Mouse (Mus musculus): ENCODE data around the gene Ffar2. TPM values are rescaled to one million over a fixed set of nuclear protein-coding genes. Genes with fewer than 3 reads are reported as not detected.

The Ffar2 gene
- total RNA-seq, 2 experiments from 2014 or later: 6.5 to 26.4 TPM

DNA sequence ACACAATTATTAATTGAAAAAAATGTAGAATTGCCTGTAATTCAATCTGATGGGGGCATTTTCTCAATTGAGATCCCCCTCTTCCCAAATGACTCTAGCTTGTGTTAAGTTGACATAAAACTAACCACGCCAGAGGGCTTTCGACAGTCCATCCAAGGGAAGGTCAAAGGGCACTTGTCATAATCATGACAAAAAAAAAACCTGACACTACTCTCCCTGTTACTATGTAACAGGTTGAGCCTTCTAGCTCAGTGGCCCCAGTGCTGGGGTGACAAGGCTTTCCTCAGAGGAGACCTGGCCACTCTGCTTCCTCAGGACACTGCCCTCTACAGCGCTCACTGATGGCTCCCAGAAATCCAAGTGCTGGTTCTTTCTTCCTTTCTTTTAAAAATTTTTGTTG, 731 bp upstream of the Ffar2 start:
- ATAC-seq (replicated peaks; ENCODE audit: poor library complexity, severe bottlenecking): no peak

DNA sequence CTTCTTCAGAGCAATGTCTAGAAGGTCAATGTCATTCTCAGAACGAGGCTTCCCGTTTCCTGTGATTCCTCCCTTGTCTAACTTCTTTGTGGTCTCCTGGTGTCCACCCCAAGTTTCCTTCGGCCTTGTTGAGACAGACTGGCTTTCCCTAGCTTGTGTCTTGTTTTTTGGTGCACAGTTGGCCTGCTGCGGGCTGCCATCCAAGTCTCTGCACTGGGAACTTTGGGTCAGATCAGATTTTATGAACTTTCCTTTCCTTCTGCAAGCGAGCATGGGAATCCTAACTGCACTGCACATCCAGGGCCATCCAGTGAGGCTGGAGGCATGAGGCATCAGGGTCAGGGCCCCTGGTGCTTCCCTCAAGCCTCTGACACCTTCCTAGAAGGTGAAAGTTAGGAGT, 2.0 kb downstream of the Ffar2 start:
- no peak; the same call in 1 of the 2 replicates for ATAC-seq (replicated peaks; ENCODE audit: poor library complexity, severe bottlenecking)

DNA sequence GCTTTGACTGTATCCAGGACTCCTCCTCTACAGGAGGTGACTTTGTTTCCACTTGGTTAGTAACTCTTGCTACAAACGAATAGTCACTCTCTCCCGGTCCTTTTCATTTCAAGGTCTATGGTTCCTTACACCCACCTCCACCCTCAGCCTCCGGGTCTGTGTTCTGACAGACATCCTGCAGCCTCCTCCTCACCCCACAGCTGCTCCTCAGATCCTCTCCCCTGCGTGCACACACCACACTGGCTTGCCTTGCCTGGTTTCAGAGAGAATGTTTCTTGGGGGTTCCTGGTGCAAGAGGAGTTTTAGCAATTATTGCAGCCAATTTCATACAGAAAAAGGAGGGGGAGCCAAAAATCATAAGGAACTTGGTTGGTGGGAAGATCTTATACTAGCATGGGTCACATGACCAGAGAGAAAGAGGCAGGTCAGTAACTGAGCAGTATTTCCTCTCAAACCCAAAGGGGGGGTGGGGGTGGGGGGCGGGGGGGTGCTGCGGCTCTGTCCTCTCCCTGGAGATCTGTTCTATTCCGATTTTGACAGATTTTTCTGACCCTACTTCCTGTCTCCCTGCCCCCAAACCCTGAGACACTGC, 2.6 kb downstream of the Ffar2 start:
- peak; percentile 57 for ATAC-seq (replicated peaks; ENCODE audit: poor library complexity, severe bottlenecking)

DNA sequence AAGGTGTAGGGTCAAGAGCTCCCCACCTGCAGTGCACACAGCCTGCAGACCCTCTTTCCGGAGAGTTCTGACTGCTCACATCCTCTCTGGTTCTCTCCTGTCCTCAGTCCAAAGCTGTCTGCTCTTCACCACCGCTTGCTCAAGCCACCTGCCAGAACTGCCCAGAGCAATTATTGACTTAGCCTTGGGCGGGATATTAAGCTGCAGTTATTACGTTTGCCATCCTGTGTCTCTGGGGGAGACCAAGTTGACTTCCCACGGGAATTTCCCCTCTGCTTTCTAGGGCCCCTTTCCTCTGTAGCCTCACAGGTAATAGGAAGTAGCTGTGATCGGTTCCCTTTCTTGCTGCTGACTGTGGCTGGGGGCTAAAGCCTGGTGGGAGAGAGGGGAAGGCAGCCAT, 3.4 kb downstream of the Ffar2 start:
- peak; percentile 10; the same call in 1 of the 2 replicates for ATAC-seq (replicated peaks; ENCODE audit: poor library complexity, severe bottlenecking)

DNA sequence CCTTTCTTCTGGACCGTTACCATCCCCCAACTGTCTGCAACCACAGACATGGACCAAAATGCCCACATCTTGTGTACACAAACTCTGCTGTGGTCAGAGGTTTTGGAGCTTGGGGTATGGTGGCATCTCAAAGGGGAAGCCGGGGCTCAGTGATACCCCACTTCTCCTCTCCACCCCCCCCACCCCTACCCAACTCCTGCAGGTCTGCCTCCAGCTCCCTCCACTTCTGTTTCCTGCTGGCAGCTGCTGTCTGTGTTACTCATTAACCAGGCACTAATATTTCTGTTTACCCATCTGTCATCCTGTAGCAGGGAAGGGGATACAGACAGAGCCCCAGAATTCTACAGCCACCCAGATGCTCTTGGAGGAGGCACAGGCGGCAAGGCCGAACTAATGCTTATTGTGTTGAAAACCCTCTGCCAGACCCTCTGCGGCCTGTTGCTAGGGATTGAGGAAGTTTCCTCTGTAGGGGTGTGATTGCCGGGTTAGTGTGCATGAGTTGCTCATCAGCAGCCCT, 11.2 kb downstream of the Ffar2 start:
- peak; percentile 81 for ATAC-seq (replicated peaks; ENCODE audit: poor library complexity, severe bottlenecking)

DNA sequence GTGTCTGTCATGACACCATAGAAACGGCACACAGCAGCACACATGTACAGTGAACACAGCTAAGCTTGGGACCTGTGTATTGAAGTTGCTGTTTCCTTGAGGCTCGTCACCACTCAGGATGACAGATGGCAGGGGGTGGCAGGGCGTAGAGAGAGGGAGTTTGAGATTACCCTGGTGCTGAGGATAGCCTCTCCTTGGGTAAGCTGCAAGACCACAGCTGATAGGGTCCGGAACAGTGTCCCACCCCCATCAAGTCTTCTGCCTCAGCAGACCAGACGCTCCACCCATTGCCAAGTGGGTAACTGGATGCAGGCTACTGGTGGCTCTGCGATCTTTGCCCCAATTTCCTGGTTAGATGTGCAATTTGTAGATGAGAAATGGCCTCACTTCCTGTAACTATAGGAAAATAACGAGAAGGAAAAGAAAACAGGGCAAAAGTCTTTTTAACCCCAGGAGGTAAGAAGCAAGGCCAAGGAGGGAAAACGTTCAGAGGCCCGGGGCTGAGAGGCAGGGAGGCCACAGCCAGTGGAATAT, 11.8 kb downstream of the Ffar2 start:
- ATAC-seq (replicated peaks; ENCODE audit: poor library complexity, severe bottlenecking): peak; percentile 75

DNA sequence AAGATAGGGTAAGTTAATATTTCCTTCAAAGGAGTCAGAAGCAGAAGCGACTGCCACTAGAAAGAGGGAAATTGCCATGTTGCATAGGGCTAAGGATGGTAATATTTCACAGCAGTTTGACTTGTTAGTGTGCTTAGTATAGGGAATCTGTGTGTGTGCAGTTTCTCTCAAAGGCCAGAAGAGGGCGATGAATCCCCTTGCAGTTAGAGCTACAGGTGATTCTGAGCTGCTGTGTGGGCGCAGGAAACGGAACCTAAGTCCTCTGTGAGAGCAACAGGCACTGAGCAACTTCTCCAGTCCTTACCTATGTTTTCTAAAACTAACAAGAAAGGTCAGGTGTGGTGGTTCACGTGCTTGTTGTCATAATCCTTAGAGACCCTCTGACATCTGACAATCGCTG, 13.3 kb downstream of the Ffar2 start:
- ATAC-seq (replicated peaks; ENCODE audit: poor library complexity, severe bottlenecking): no peak

DNA sequence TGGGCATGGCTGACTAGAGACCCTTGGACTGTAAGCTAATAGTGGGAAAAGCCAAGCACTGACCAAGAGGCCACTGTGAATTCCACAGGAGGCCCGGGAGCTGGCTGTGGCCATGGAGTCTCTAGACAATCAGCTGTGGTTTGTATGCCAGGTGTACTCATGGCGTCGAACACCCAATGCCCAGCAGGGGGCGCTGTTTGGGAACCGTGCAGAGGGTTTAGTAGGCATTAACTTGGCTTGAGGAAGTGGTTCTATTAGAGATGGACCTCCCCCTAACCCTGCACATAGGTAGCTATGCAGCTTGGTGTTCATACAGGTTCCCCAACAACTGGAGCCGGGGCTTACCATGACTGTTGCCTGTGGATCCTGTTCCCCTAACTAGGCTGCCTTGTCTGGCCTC, 17.7 kb downstream of the Ffar2 start:
- ATAC-seq (replicated peaks; ENCODE audit: poor library complexity, severe bottlenecking): peak; percentile 84

DNA sequence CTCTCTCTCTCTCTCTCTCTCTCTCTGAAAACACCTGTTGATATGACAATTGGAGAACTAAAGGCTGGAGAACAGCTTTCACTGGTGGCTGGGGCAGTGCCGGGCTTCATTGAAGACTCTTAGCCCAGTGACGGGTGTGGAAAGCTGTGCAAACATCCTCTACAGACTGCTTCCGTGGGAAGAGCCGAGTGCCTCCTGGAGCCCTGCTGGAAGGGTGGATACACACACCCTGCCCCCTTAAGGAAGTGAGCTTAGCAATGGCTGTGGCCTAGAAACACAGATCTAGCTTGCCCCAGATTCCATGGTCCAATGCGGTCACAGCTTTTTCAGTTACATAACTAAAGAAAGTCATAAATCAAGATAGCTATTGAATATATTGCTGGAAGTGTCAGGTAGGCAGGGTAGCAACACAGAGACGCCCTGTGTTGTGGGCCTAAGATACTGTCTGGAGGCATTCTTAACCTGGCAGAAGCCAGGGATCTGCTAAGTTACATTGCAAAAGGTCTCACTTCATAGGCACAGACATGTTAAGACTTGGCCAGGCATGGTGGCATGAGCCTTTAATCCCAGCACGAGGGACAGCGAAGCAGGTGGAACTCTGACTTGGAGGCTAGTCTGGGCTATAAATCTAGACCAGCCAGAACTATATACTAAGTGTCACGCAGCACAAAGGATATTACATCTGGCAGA, 19.4 kb downstream of the Ffar2 start:
- no peak for ATAC-seq (replicated peaks; ENCODE audit: poor library complexity, severe bottlenecking)

DNA sequence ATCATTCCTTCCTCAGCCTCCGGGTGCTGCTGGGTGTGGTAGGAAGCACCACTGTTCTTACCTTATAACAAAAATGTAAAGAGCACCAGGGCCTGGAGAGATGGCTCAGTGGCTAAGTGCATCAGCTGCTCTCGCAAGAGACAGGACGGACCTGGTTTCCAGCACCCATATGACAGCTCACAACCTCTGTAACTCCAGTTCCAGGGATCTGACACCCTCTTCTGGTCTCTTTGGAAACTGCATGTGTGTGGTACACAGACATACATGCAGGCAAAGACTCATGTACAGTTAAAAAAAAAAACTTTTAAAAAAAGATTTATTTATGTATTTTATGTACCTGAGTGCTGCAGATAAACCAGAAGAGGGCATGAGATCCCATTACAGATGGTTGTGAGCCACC, 20.3 kb downstream of the Ffar2 start:
- no peak for ATAC-seq (replicated peaks; ENCODE audit: poor library complexity, severe bottlenecking)

DNA sequence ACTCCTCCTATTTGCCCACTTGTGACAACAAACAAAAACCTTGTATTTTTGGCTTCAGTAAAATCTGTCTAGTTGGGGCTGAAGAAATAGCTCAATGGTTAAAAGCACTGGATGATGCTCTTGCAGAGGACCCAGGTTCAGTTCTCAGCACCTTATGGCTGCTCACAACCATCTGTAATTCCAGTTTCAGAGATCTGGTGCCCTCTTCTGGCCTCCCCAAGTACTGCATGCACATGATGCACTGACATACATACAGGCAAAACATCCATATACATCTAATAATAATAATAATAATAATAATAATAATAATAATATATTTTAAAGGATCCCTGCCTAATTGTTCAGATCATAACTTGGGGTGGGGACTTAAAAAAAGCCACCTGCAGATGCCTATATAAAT, 22.9 kb downstream of the Ffar2 start:
- ATAC-seq (replicated peaks; ENCODE audit: poor library complexity, severe bottlenecking): no peak

DNA sequence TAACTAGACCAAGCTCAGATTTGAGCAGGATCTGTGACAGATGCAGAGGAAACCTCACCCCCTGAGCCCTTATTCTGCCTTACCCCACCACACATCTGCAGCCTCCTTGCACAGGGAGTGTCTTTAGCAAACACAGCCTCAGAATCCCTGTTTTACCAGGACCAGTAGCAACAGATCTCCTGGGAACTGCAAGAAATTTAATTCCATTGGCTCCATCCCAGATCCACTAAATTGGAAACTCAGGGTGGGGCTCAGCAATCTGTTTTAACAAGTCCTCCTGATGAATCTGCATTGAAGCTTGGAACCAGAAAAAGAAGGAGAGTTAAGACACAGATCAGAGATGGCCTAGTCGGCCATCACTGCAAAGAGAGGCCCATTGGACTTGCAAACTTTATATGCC, 26.8 kb downstream of the Ffar2 start:
- ATAC-seq (replicated peaks; ENCODE audit: poor library complexity, severe bottlenecking): no peak

DNA sequence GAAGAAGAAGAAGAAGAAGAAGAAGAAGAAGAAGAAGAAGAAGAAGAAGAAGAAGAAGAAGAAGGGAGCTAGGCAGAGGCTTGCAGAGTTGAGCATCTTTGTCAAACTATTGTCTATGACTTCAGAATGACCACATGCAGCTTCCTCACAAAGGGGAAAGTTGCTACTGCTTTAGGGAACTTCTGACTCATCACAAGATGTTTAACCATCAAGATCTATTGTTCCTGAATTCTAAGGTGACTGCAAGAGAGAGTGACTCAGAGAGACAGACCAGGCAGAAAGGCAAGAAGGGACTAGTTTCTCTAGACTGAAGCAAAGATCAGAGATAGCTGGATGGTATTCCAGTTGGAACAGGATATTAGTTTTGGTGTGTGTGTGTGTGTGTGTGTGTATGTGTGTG, 28.7 kb downstream of the Ffar2 start:
- peak; percentile 93 for ATAC-seq (replicated peaks; ENCODE audit: poor library complexity, severe bottlenecking)

DNA sequence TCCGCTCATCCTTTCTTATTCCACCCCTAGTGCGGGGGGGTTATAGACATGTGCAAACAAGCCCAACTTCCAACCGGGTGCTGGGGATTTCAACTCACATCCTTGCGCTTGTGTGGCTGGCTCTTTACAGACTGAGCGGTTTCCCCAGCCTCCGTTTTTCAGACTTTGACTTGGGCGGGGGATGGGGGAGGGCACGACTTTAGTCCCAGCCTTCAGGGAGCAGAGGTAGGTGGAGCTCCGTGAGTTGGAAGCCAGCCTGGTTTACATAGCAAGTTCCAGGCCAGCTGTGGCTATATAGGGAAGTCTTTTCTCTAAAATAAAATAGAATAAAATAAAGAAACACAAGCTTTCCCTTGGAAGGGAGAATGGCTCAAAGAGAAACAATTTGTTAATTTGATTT, 31.7 kb downstream of the Ffar2 start:
- ATAC-seq (replicated peaks; ENCODE audit: poor library complexity, severe bottlenecking): no peak

DNA sequence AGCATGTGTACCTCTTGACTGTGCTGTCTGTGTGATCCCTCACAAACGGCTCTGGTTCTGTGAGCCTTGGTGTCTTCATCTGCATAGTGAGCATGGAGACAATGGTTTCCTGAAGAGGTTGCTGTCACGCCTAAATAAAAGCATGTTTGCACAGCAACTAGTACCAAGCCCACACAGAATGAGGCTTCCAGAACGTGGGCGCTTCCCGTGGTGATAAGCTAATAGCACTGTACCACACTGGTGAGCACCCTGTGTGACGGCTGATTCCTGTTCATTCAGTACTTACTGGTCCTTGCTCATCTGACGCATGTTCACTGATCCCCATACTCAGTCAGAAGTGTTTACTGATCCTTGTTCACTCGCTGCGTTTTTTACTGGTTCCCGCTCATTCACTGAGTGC, 33.4 kb downstream of the Ffar2 start:
- no peak for ATAC-seq (replicated peaks; ENCODE audit: poor library complexity, severe bottlenecking)

DNA sequence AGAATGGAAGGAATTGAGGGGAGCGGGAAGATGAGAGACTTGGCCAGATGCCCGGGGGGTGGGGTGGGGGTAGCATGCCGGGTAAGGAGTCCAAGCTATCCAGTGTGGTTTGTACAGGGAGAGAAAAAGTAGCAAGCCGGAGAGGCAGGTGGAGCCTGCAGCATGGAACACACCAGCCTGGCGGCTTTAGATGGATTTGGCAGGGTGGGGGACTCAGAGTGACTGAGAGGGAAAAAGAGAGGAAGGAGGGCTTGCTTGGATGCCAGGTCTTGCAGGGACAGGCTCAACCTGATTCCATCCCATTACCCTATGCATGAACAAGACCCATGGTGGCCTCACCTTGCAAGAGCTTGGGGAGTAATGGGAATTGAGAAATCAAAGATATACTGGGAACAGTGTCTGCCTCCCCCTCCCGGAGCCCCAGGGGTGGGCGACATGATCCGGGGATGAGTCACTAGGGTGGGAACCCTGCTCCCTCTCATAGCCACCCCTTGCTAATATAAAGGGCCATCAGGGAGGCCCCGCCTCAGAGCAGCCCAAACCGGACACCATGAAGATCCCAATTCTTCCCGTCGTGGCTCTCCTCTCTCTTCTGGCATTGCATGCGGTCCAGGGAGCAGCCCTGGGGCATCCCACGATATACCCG, 36.1 kb downstream of the Ffar2 start, which contains the start of gene Krtdap:
Gene Krtdap (plus strand): TSS at position 520 of the 646 bp plus-strand sequence.
- no peak for ATAC-seq (replicated peaks; ENCODE audit: poor library complexity, severe bottlenecking)

DNA sequence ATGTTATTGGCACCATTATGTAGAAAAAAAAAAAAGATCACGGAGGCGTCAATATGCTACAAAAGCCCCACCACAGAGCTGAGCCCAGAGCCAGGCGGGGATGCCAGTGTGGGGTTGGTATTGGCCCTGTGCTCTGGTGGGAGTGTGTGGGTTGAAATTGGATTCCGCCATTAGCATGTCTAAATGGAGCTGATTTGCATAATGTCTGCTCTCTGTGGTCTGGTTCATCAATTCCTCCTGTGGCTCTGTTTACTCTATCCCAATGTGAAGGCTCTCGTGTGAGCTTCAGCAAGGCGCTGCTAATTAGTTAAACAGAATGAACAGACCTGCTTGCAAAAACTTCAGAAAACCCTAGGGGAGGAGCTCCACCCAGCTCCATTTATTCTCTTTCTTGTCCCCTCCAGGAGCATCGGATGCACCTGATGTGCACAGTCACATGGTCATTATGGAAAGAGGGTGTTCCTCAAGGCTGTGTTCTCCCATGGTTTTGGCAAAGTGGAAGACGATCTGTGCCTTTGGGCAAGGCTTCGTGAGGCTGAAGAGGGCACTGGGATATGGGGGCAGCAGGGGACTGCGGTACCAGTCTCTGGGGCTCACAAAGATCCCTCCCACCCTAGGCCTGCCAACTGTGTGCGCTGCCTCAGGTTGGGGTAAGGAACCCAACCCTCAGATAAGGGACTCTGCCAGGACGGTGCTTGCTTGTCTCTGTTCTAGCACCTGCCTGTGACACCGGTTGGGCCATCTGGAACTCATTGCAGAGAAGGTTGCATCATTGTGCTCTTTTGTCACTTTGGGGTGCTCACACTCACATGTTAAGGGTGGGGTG, 37.6 kb downstream of the Ffar2 start:
- 0 out of 2 replicates have a peak, but pooled peaks have one; percentile 41 for ATAC-seq (replicated peaks; ENCODE audit: poor library complexity, severe bottlenecking)

DNA sequence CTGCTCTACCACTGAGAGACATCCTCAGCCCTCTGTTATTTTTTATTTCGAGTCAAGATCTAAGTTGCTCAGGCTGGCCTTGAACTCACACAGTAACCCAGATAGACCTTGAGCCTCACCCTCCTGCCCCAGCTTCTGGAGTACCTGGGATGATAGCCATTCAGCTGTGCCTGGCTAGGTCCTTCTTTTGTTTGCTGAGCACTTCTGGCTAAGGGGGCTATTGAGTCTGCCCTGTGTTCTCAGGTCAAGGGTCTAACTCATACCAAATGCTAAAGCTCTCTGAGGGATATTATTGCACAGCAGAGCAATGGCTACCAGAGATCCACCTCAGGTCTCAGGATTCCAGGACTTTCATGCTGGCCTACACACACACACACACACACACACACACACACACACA, 38.4 kb downstream of the Ffar2 start:
- ATAC-seq (replicated peaks; ENCODE audit: poor library complexity, severe bottlenecking): no peak

DNA sequence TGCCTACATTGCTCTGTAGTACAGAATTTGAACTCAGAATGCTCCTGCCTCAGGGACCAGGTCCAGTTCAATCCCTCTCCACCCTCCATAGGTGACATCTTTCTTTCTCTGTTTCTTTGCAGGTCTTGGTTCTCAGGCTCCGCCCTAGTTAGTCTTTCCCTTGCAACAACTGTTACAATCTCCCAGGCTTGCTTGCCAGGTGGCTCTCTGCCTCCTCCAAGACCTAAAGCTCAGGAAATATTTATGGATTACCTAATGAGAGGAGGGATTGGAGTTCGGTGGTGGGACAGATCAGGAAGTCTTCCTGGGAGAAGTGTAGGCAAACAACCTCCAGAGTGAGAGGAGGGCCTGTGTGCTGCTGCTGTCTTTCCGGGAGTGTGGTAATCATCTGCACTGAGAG, 40.9 kb downstream of the Ffar2 start:
- ATAC-seq (replicated peaks; ENCODE audit: poor library complexity, severe bottlenecking): no peak

DNA sequence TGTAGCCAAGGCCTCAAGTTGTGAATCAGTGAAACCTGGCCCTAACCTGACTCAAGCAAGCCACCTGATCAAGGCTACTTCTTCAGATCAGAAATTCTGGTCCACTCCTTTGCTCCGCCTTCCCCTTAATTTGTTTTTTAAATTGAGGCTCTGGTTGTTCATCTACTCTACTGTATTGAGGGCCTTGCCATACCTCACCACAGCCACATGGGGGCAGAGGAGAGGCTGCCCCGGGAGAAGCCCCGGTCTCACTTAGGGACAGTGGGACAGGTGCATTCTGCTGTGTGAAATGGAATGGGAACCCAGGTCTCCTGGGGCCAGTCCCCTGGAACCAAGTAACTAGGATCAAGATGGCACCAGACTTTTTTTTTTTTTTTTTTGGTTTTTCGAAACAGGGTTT, 41.8 kb downstream of the Ffar2 start:
- peak; percentile 60 for ATAC-seq (replicated peaks; ENCODE audit: poor library complexity, severe bottlenecking)
